Mouse (Mus musculus): ENCODE data around the gene Apba2.

- TF ChIP-seq POLR2A (IDR thresholded peaks at IDR 0.05; ENCODE audit: extremely low read depth, insufficient read depth, low read length) (no peak), CTCF (IDR thresholded peaks at IDR 0.05; ENCODE audit: extremely low read depth, insufficient read depth, low read length) (no peak)
Observed at GRCm38 (mm10) chr7:64510526-64511210, 9.2 kb downstream of the Apba2 start.
